Mouse (Mus musculus) forebrain, embryonic 14.5 days (tissue): ENCODE data around the gene Abcg1. TPM values are rescaled to one million over a fixed set of nuclear protein-coding genes. Genes with fewer than 3 reads are reported as not detected.

Experiments
- ATAC-seq: fragments of 200-750 bp; cut with Nextera tagmentation; 2 replicates; pipeline ENCODE4 v1.8.0; 2017; ENCODE audit warnings: mild to moderate bottlenecking, moderate library complexity
- DNase-seq: peaks from one replicate; pipeline ENCODE4 v3.0.0-alpha.2; 2015; ENCODE audit warnings: low spot score
- H3K27ac ChIP-seq: fragments of 300-500 bp; sonication (generic); 2 replicates; pipeline ENCODE4 v1.5.1; 2014; ENCODE audit warnings: low read depth, mild to moderate bottlenecking, control low read depth, low read length, moderate library complexity
- H3K27me3 ChIP-seq: fragments of 300-500 bp; sonication (generic); replicated peaks from 2 replicates; pipeline ENCODE4 v1.6.1; 2014; ENCODE audit warnings: low read length, control low read depth, mixed read lengths; ENCODE audit not compliant: control insufficient read depth, insufficient read depth
- H3K36me3 ChIP-seq: fragments of 300-500 bp; sonication (generic); 2 replicates; pipeline ENCODE4 v1.6.1; 2014; ENCODE audit warnings: low read length, control low read depth; ENCODE audit not compliant: control insufficient read depth, insufficient read depth
- H3K4me1 ChIP-seq: fragments of 300-500 bp; sonication (generic); 2 replicates; pipeline ENCODE4 v1.6.1; 2014; ENCODE audit warnings: antibody characterized with exemption, low read length, control low read depth; ENCODE audit not compliant: control insufficient read depth, insufficient read depth
- H3K4me2 ChIP-seq: fragments of 300-500 bp; sonication (generic); 2 replicates; pipeline ENCODE4 v1.6.1; 2014; ENCODE audit warnings: mild to moderate bottlenecking, control low read depth, low read length
- H3K4me3 ChIP-seq: fragments of 300-500 bp; sonication (generic); 2 replicates; pipeline ENCODE4 v1.5.1; 2014; ENCODE audit warnings: low read depth, low read length, control low read depth
- H3K9ac ChIP-seq: fragments of 300-500 bp; sonication (generic); 2 replicates; pipeline ENCODE4 v1.6.1; 2014; ENCODE audit warnings: mild to moderate bottlenecking, low read length, control low read depth, moderate library complexity
- H3K9me3 ChIP-seq: fragments of 300-500 bp; sonication (generic); replicated peaks from 2 replicates; pipeline ENCODE4 v1.6.1; 2016; ENCODE audit warnings: low read length, control low read depth, mixed read lengths; ENCODE audit not compliant: control insufficient read depth
- WGBS: fragments of 180-500 bp; shearing (Covaris S2); extraction: QIAGEN DNeasy Blood & Tissue Kit; methylation state at CpG from one replicate; pipeline ENCODE4 v1.1.7; 2014; 5-methylcytosine and 5-hydroxymethylcytosine counted together
- polyA plus RNA-seq: library from polyadenylated mRNA; unstranded; fragments of >200 nt; fragmentation: Nextera tagmentation; extraction: Ambion mirVana; gene quantifications from 2 replicates; pipeline ENCODE4 v1.2.1, GENCODE M21; 2014

The Abcg1 gene
- polyA plus RNA-seq, result 16.8 and 19.7 TPM in 2 replicates

- Histone ChIP-seq H3K4me2 (peak within 1 kb of the TSS; percentile 92), H3K9ac (peak within 1 kb of the TSS; percentile 78), H3K27ac (peak within 1 kb of the TSS; percentile 85), H3K4me1 (peaks cover 10% of the 10 kb centered on the region), H3K27me3 (peaks cover 4% of the 10 kb centered on the region; the same call in 1 of the 2 replicates), H3K36me3 (no peaks in the 10 kb centered on the region), H3K9me3 (peaks cover 6% of the 10 kb centered on the region; the same call in 1 of the 2 replicates), H3K4me3 (peak within 1 kb of the TSS; percentile 62)
- 3% methylated on average over 44 of the region's 49 CpGs for WGBS
- DNase-seq (peak; percentile 82), ATAC-seq (peak; percentile 84)
These were observed at the start of gene Abcg1 for GRCm38 (mm10) chr17:31057151-31057890. TSS of gene Abcg1 (plus strand) at chr17:31057675.

- 85% methylated on average over 8 of the region's 8 CpGs for WGBS
- H3K4me1 ChIP-seq, result no peaks in the 10 kb centered on the region
- H3K4me3 ChIP-seq, result no peak overlapping the region
- H3K27me3 ChIP-seq, result no peaks in the 10 kb centered on the region
- H3K9ac ChIP-seq, result no peak overlapping the region
- H3K27ac ChIP-seq, result no peak overlapping the region
- no peaks in the 10 kb centered on the region for H3K36me3 ChIP-seq
- no peaks in the 10 kb centered on the region for H3K9me3 ChIP-seq
- ATAC-seq, result no peak
- H3K4me2 ChIP-seq, result no peak overlapping the region
- DNase-seq, result no peak
These were observed 49.1 kb upstream of the Abcg1 start for GRCm38 (mm10) chr17:31008416-31008815.

- Histone ChIP-seq H3K4me2 (no peak overlapping the region), H3K27me3 (no peaks in the 10 kb centered on the region), H3K9me3 (no peaks in the 10 kb centered on the region; the same call in 1 of the 2 replicates), H3K4me1 (no peaks in the 10 kb centered on the region), H3K27ac (no peak overlapping the region), H3K36me3 (no peaks in the 10 kb centered on the region), H3K9ac (no peak overlapping the region), H3K4me3 (no peak overlapping the region)
- peak; percentile 75 for DNase-seq
- WGBS, result 39% methylated on average over 9 of the region's 9 CpGs
- 0 out of 2 replicates have a peak, but pooled peaks have one; percentile 37 for ATAC-seq
These were observed 45.7 kb upstream of the Abcg1 start for GRCm38 (mm10) chr17:31011551-31012394.

GRCm38 (mm10) chr17:31018267-31018666 lies 39.2 kb upstream of the Abcg1 start:
- H3K4me1 ChIP-seq, result no peaks in the 10 kb centered on the region
- no peak overlapping the region for H3K4me2 ChIP-seq
- DNase-seq (peak; percentile 73), ATAC-seq (no peak)
- H3K9me3 ChIP-seq, result no peaks in the 10 kb centered on the region; the same call in 1 of the 2 replicates
- no peaks in the 10 kb centered on the region for H3K36me3 ChIP-seq
- H3K27me3 ChIP-seq, result no peaks in the 10 kb centered on the region
- no peak overlapping the region for H3K27ac ChIP-seq
- 72% methylated on average over 4 of the region's 4 CpGs for WGBS
- H3K9ac ChIP-seq, result no peak overlapping the region
- no peak overlapping the region for H3K4me3 ChIP-seq

GRCm38 (mm10) chr17:31019505-31019904 lies 38.0 kb upstream of the Abcg1 start:
- Histone ChIP-seq H3K27ac (no peak overlapping the region), H3K9me3 (no peaks in the 10 kb centered on the region; the same call in 1 of the 2 replicates), H3K4me1 (no peaks in the 10 kb centered on the region), H3K4me3 (no peak overlapping the region), H3K36me3 (no peaks in the 10 kb centered on the region), H3K4me2 (no peak overlapping the region), H3K9ac (no peak overlapping the region), H3K27me3 (no peaks in the 10 kb centered on the region)
- WGBS, result 2% methylated on average over 2 of the region's 2 CpGs
- no peak for ATAC-seq
- DNase-seq, result peak; percentile 70

- Histone ChIP-seq H3K27me3 (no peaks in the 10 kb centered on the region), H3K9me3 (no peaks in the 10 kb centered on the region; the same call in 1 of the 2 replicates), H3K27ac (no peak overlapping the region), H3K4me1 (no peaks in the 10 kb centered on the region), H3K4me3 (no peak overlapping the region), H3K36me3 (no peaks in the 10 kb centered on the region), H3K4me2 (no peak overlapping the region), H3K9ac (no peak overlapping the region)
- no peak for ATAC-seq
- 82% methylated on average over 2 of the region's 2 CpGs for WGBS
- no peak for DNase-seq
These were observed 37.4 kb upstream of the Abcg1 start for GRCm38 (mm10) chr17:31020078-31020477.

GRCm38 (mm10) chr17:31021276-31021675 lies 36.2 kb upstream of the Abcg1 start:
- no peaks in the 10 kb centered on the region for H3K36me3 ChIP-seq
- no peaks in the 10 kb centered on the region for H3K27me3 ChIP-seq
- no peak overlapping the region for H3K9ac ChIP-seq
- WGBS, result 92% methylated on average over 8 of the region's 8 CpGs
- DNase-seq (no peak), ATAC-seq (no peak)
- H3K9me3 ChIP-seq, result no peaks in the 10 kb centered on the region; the same call in 1 of the 2 replicates
- H3K27ac ChIP-seq, result no peak overlapping the region
- no peak overlapping the region for H3K4me3 ChIP-seq
- no peaks in the 10 kb centered on the region for H3K4me1 ChIP-seq
- H3K4me2 ChIP-seq, result no peak overlapping the region

GRCm38 (mm10) chr17:31024125-31024781 lies 33.2 kb upstream of the Abcg1 start:
- Histone ChIP-seq H3K27me3 (no peaks in the 10 kb centered on the region), H3K4me3 (no peak overlapping the region), H3K4me2 (no peak overlapping the region), H3K9me3 (no peaks in the 10 kb centered on the region), H3K4me1 (no peaks in the 10 kb centered on the region), H3K36me3 (no peaks in the 10 kb centered on the region), H3K9ac (no peak overlapping the region), H3K27ac (no peak overlapping the region)
- ATAC-seq (no peak), DNase-seq (no peak)
- 80% methylated on average over 7 of the region's 7 CpGs for WGBS
